Mouse (Mus musculus) CD4-positive, CD25-positive, alpha-beta regulatory T cell (primary cell): ENCODE data around the gene Hp1bp3. TPM values are rescaled to one million over a fixed set of nuclear protein-coding genes. Genes with fewer than 3 reads are reported as not detected.

Experiments used
- polyA plus RNA-seq: library from polyadenylated mRNA; unstranded; fragments of 100-300 nt; shearing (Covaris generic); gene quantifications from one replicate; pipeline ENCODE4 v1.2.1, GENCODE M21; 2017

The Hp1bp3 gene
- polyA plus RNA-seq: 218 TPM

DNA sequence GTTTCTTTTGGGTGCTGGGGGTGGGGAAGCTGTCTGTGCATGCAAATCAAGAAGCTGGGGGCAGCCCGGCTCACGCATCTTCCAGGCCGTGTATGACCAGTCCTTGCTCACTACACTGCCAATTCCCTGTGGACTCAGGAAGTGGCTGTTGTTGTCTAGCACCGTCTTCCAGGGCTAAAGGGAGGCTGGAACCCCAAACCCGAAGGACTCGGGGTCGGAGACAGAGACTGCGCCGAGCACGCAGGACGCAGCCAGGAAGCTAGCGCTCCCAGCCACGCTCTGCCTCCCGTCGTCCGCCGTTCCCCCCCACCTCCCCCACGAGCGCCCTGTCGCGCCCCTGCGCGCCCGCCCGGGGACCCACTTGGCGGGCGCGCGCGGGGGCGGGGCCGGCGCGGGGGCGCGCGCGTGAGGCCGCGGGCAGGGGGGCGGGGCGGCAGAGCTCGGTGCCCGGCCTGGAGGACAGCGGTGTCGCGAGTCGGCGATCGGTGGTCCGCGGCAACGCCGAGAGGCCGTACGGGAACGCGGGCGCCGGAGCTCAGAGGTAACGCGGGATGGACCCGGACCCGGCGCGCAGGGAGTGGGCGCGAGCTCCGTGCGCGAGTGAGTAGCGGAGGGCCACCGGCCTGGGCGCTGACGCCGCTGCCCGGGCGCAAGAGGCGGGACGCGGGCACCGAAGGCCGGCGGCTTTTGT lies at the start of gene Hp1bp3:
Gene Hp1bp3, plus strand, starts transcription at position 97 of the 691 bp plus-strand sequence.

DNA sequence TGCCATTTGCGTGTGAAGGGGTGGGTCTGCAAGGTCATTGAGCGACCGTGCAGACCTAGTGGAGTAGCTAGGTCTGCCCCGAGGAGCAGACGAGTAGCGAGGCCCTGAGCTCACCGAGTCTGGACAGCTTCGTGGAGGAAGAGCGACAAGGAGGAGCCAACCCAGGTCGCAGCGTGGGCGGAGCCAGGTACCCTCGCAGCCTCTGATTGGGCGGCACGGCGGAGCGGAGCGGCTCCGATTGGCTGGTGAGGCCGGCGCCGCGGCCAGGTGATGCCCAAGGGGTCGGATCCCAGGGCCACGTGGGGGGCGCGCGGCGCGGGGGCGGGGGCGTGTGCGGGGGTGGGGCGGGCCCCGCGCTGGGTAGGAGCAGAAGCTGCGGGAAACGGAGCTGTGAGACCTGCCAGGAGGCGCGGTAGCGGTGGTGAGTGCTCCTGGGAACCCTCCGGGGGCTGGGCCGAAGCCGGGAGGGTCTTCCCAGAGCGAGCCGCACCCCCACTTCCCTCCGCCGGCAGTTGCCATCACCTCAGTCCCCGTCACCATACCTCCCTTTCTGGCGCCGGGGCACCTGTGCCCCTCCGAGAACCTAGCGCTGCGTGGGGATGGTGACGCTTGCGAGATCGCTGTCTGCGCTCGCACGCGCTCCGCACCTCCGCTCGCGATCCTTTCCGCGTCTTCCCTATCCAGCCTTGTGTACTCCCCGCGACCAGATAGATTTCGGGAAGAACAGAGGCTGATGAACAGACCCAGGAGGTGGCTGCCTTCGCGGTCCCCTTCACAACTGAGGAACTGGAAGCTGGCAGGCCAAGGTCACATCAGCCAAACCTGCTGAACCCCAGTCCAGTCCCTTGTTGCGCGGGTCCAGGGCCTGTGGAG lies 34.2 kb downstream of the Hp1bp3 start, which contains the start of the genes Sh2d5 and Kif17:
Gene Sh2d5, plus strand, starts transcription at position 316 of the 873 bp plus-strand sequence.
Gene Kif17, plus strand, starts transcription at position 348 of the 873 bp plus-strand sequence.

Other genes starting within 250 kb of the Hp1bp3 start
- 87.7 TPM for gene Eif4g3, start 223.3 kb upstream of the Hp1bp3 start, polyA plus RNA-seq
- 0.22 TPM for gene Sh2d5, start 34.1 kb downstream of the Hp1bp3 start, polyA plus RNA-seq
- 0.14 TPM for gene Kif17, start 34.1 kb downstream of the Hp1bp3 start, polyA plus RNA-seq
- gene Ddost, start 88.4 kb downstream of the Hp1bp3 start, polyA plus RNA-seq: 175 TPM
- 156 TPM for gene Pink1, start 110.0 kb downstream of the Hp1bp3 start, polyA plus RNA-seq
- not detected for gene Cda, start 151.7 kb downstream of the Hp1bp3 start, polyA plus RNA-seq
- gene Fam43b, start 180.2 kb downstream of the Hp1bp3 start, polyA plus RNA-seq: not detected
- 12.1 TPM for gene Mul1, start 218.4 kb downstream of the Hp1bp3 start, polyA plus RNA-seq
- 0.85 TPM for gene Camk2n1, start 238.0 kb downstream of the Hp1bp3 start, polyA plus RNA-seq